Mouse (Mus musculus) small intestine, adult 2 months (tissue): ENCODE measurements around the gene Slc22a12. TPM values are rescaled to one million over a fixed set of nuclear protein-coding genes. Genes with fewer than 3 reads are reported as not detected.
A peak's percentile ranks its signal among the peaks of the same experiment; 100 is the strongest.

Experiments used
- H3K27ac ChIP-seq: fragments of 200-500 bp; 2 replicates; pipeline ENCODE4 v1.5.1; 2012; ENCODE audit warnings: low read depth, low read length, control low read depth, inconsistent platforms; ENCODE audit not compliant: insufficient read depth
- H3K27me3 ChIP-seq: fragments of 200-500 bp; 2 replicates; pipeline ENCODE4 v1.6.1; 2012; ENCODE audit warnings: mild to moderate bottlenecking, moderate library complexity, low read length, inconsistent platforms; ENCODE audit not compliant: control insufficient read depth, insufficient read depth
- H3K36me3 ChIP-seq: fragments of 200-500 bp; 2 replicates; pipeline ENCODE4 v1.6.1; 2012; ENCODE audit warnings: mild to moderate bottlenecking, low read length, control low read depth, inconsistent platforms; ENCODE audit not compliant: control insufficient read depth, insufficient read depth
- H3K4me1 ChIP-seq: fragments of 200-500 bp; 2 replicates; pipeline ENCODE4 v1.6.1; 2012; ENCODE audit warnings: low read length, inconsistent platforms, mixed read lengths; ENCODE audit not compliant: control insufficient read depth, insufficient read depth, insufficient read length
- H3K4me3 ChIP-seq: fragments of 200-500 bp; 2 replicates; pipeline ENCODE4 v1.5.1; 2012; ENCODE audit warnings: low read depth, mild to moderate bottlenecking, control low read depth, inconsistent platforms, low read length, moderate library complexity
- CTCF ChIP-seq: fragments of 200-500 bp; IDR thresholded peaks from 2 replicates; pipeline ENCODE4 v1.5.1; 2012; ENCODE audit warnings: low read depth, mild to moderate bottlenecking, control low read depth, inconsistent platforms, low read length, moderate library complexity, mixed read lengths; ENCODE audit not compliant: insufficient replicate concordance, insufficient read length; ENCODE audit errors: extremely low read depth
- POLR2A ChIP-seq: fragments of 200-500 bp; IDR thresholded peaks from 2 replicates; pipeline ENCODE4 v1.6.1; 2012; ENCODE audit warnings: low read depth, mild to moderate bottlenecking, control low read depth, inconsistent platforms, low read length, moderate library complexity
- WGBS: fragments of 180-500 bp; shearing (Covaris S2); methylation state at CpG from one replicate; pipeline ENCODE4 v1.1.7; 2018; 5-methylcytosine and 5-hydroxymethylcytosine counted together
- polyA plus RNA-seq: library from polyadenylated mRNA; depleted of rRNA; stranded (reverse); fragments of >200 nt; gene quantifications from 2 replicates; pipeline ENCODE4 v1.2.3, GENCODE M21; 2012; rRNA removed

The Slc22a12 gene
- polyA plus RNA-seq, 1 experiment, result not detected

DNA sequence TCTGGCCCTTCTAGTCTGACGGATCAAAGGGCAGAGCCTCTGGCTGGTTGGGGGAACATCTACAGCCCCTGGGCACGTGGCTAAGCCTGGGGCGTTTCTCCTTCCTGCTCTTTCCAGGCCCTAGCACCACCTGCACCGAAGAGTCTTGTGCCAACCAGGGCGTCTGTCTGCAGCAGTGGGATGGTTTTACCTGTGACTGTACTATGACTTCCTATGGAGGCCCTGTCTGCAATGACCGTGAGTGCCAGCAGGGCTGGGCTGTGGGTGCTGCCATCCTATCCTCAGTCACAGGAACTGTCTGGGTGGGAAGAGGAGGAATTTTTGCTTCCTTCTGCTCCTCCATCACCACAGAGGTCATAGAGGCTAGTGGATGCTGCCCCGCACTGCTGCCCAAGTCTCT, 49.6 kb downstream of the Slc22a12 start:
- no peak for TF ChIP-seq POLR2A
- TF ChIP-seq CTCF, result no peak
- WGBS, result 66% methylated on average over 7 of the region's 7 CpGs
- peaks cover 39% of the 10 kb centered on the region for H3K27me3 ChIP-seq
- H3K4me1 ChIP-seq, result no peaks in the 10 kb centered on the region
- no peak overlapping the region for H3K4me3 ChIP-seq
- H3K36me3 ChIP-seq, result no peaks in the 10 kb centered on the region
- H3K27ac ChIP-seq, result no peak overlapping the region

DNA sequence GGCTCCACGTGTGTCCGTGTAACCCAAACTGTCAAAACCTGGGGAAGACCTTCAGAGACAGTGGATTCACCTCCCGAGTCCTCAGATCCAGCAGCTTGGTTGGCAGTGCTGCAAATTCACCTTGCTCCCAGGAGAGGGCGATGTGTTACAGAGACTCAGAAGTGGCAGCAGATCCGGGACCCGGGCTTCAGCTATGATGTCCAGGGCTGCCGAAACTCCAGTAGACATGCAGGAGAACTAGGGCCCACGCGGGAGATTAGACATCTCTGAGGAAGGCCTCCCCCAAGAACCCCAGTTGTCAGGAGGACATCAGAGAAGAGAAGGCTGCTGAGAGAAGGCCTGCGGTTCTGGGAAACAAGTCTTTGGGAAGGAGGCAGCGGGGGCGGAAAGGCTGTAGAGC, 50.7 kb downstream of the Slc22a12 start:
- Histone ChIP-seq H3K27me3 (peaks cover 28% of the 10 kb centered on the region), H3K36me3 (no peaks in the 10 kb centered on the region), H3K27ac (no peak overlapping the region), H3K4me1 (no peaks in the 10 kb centered on the region), H3K4me3 (no peak overlapping the region)
- 24% methylated on average over 12 of the region's 12 CpGs for WGBS
- TF ChIP-seq POLR2A (no peak), CTCF (peak; percentile 66; the same call in 1 of the 2 replicates)

DNA sequence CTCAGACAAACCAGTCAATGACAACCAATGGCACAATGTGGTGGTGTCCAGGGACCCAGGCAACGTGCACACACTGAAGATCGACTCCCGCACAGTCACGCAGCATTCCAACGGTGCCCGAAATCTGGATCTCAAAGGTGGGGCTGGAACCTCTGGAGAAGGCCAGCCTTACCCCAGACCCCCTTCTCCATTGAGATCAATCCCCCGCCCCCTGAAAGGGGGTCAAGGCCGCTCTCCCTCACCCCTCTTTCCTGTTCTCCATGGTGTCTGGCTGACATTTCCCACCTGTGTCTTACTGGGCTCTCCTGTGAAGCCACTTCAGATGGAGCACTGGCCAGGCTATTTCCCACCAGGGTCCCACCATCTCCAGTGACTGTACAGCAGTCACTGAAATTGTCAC, 51.3 kb downstream of the Slc22a12 start:
- Histone ChIP-seq H3K4me3 (no peak overlapping the region), H3K36me3 (no peaks in the 10 kb centered on the region), H3K27me3 (peaks cover 22% of the 10 kb centered on the region), H3K27ac (no peak overlapping the region), H3K4me1 (no peaks in the 10 kb centered on the region)
- TF ChIP-seq CTCF (no peak), POLR2A (no peak)
- WGBS, result 77% methylated on average over 8 of the region's 8 CpGs

DNA sequence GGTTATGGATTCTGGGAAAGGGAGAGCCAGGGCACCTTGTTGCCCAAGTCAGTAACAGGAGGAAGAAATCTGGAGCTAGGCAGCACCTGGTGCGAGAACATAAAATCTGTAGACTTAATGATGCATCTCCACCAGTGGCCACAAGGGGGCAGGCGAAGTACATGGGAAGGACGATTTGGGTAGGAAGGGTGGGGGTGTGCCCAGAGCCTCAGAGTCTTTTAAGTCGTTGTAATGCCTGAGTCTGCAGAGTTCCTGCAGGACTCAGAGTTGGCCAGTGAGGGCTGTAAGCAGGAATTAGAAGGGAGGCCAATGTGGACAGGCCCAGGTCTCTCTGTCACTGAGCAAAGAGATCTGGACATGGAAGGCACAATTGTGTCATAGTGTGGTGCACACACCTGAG, 53.8 kb downstream of the Slc22a12 start:
- Histone ChIP-seq H3K4me1 (no peaks in the 10 kb centered on the region), H3K27ac (no peak overlapping the region), H3K27me3 (no peaks in the 10 kb centered on the region; the same call in 1 of the 2 replicates), H3K36me3 (no peaks in the 10 kb centered on the region), H3K4me3 (no peak overlapping the region)
- WGBS, result under 1% methylated on average over 4 of the region's 4 CpGs
- TF ChIP-seq CTCF (peak; percentile 94), POLR2A (no peak)

Other genes with a start within 250 kb of the Slc22a12 start
- gene Cdc42bpg, start 236.6 kb downstream of the Slc22a12 start, polyA plus RNA-seq, result 26.0 and 53.2 TPM in 2 replicates
- gene Men1, start 208.1 kb downstream of the Slc22a12 start, polyA plus RNA-seq, result 23.6 and 38.5 TPM in 2 replicates
- gene Map4k2, start 201.9 kb downstream of the Slc22a12 start, polyA plus RNA-seq, result 41.0 and 77.3 TPM in 2 replicates
- gene Sf1, start 179.3 kb downstream of the Slc22a12 start, polyA plus RNA-seq, result 99.0 and 171 TPM in 2 replicates
- gene Pygm, start 158.6 kb downstream of the Slc22a12 start, polyA plus RNA-seq, result 3.2 and 5.0 TPM in 2 replicates
- gene Rasgrp2, start 143.7 kb downstream of the Slc22a12 start, polyA plus RNA-seq, result 38.3 and 40.9 TPM in 2 replicates
- 2.0 and 2.9 TPM in 2 replicates for gene Nrxn2, start 124.3 kb downstream of the Slc22a12 start, polyA plus RNA-seq